Mouse (Mus musculus) lung, postnatal 14 days (tissue): ENCODE measurements at regions not wholly inside any gene's neighbourhood (a gene's known extent, or its start where the extent isn't known, plus 50 kb on each side); places are given as distances from the start of the nearest gene placed in this dataset.
A peak's percentile ranks its signal among the peaks of the same experiment; 100 is the strongest.

Experiments used
- DNase-seq: peaks from one replicate; pipeline ENCODE4 v3.0.0; 2021

DNA sequence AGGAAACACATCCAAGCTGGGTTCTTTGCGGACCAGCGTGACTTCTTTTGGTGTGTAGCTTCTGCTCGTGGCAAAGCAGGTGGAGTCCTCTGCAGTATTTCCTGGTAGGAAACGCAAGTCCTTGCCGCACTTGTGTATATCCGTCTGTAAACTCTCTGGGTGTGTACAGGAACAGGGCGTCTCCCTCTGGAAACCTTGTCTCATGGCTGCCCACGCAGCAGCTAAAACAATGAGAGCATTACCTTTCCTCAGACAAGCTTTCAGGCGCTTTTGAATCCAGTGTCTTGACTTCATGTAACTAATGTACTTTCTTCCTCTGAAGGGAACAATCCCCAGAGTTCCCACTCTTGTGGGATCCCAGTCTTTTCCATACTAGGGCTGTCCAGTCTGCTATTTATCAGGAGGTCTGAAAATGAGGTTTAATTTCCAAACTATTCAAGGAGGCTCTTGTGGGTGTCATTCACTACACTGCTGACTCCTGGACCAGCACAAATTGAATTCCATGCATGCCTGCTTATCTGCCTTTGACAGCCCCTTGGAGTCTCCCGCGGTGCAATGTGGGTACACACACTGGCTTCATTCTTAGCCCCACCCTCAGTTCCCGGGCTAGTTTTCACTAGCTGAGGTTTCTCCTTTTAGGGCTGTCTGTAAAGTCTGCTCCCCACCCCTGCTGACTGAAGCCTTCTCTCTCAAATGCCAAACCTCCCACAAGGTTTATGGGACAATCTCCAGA, 161.6 kb upstream of the Anxa10 start:
- peak; percentile 7 for DNase-seq

DNA sequence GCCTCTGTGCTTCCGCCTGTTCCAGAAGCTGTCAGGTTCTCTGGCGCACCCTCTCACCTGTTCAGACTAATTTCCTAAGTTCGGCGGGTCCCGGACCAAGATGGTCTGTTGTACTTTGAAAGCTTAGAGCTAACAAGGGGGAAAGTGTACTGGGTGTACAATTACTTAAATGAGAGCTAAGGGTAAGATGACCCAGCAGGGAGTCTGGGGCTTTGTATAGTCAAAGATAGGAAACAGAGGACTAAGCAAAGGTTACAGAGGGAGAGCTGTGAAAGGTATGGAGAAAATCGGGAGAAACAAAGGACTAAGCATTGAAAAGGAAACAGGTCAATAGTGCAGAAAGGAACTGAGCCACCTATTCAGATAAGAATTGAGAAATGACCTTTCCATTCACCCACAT, 127.6 kb upstream of the Anxa10 start:
- no peak for DNase-seq
